Mouse (Mus musculus) liver, adult 2 months (tissue): ENCODE measurements around the gene Tada3.

Experiments
- CTCF ChIP-seq: fragments of 200-500 bp; IDR thresholded peaks from 2 replicates; pipeline ENCODE4 v1.5.1; 2011; ENCODE audit warnings: low read depth, low read length, control low read depth
- POLR2A ChIP-seq: fragments of 200-500 bp; IDR thresholded peaks from 2 replicates; pipeline ENCODE4 v1.6.1; 2011; ENCODE audit warnings: low read length, control low read depth; ENCODE audit not compliant: insufficient read depth; ENCODE audit errors: extremely low read depth

DNA sequence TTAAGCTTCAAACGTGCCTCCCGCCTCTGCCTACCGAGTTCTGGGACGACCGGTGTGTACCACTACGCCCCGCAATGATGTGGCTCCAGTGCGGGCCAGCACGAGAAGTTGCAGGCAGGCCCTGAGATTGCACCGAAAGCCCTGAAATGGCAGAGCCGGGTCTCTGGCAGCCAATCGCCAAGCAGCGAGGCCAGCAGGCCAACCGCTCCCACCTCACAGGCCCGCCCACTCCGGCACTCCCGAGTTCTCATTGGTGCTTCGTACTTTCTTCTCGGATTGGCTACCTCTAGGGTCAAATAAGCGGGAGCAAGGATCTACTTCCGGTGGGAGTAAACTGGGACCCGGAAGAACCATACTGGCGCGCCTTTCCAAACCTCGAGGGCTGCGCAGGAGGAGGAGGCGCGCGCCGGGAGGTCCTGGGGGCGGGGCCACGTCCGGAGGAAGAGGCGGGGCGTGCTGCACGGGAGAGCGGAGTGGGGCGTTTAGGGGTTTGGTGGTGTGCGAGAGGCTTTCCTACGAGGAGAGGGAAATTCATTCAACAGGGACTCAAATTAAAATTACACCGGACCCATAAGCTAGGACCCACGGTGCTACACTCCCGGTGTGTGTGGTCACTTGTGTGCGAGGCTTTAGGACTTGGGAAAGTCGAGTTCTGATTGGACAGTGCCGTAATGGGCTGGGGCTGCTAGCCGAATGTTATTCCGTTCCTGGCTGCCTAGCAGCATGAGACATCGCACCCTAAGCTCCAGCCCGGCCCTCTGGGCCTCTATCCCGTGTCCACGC lies 51.0 kb downstream of the Tada3 start, which contains the start of gene Ogg1:
- TF ChIP-seq CTCF, result no peak
- TF ChIP-seq POLR2A, result peak; percentile 88
